ENCODE assay signal across 12 mouse cellular contexts in the genomic region with DNA sequence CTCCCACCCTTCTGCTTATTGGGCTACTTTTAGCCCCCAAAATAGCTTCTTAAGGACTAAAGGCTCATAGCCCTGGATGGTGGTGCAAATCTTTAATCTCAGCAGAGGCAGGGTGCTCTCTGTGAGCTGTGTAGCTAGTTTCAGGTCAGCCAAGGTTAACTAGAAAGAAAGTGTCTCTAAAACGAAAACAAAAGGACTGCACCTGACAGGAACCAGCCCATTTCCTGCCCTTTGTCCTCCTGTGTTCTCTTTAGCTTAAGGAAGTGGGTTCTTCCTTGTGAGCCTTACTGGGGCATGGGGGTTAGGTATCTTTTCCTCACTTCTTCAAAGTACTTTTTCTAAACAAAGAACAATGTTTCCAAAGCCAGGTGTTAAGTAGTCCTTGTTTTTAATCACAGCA. TPM values are rescaled to one million over a fixed set of nuclear protein-coding genes. Genes with fewer than 3 reads are reported as not detected.
A peak's percentile ranks its signal among the peaks of the same experiment; 100 is the strongest.
DNase-seq lines count a peak whose midpoint lies in the region; ATAC-seq lines count a peak whose summit lies in the region.
"Had no signal": no experiment of that assay in that cellular context is flagged by ENCODE, and none has a peak within 500 bp of the region (broad histone marks: within the 10 kb centered on the region; RNA-seq: fewer than 3 reads in every experiment).

No protein-coding gene starts in this region.

- WGBS in heart, embryonic 12.5 days, result 31% methylated on average over 1 of the region's 1 CpGs

- no peak overlapping the region for H3K9ac ChIP-seq in heart, embryonic 12.5 days
- H3K9ac ChIP-seq: embryonic facial prominence, embryonic 13.5 days; limb, embryonic 13.5 days had no signal

- no peaks in the 10 kb centered on the region for H3K27me3 ChIP-seq in heart, embryonic 12.5 days (replicated peaks)
- H3K27me3 ChIP-seq: embryonic facial prominence, embryonic 13.5 days; limb, embryonic 13.5 days had no signal

- DNase-seq in heart, adult 8-10 months (ENCODE audit: low spot score), result no peak
- DNase-seq in spleen, postnatal 36 days (ENCODE audit: low spot score in 2 of 2), result peak; percentile 54 to 66
- DNase-seq in spleen, adult 12 weeks (ENCODE audit: low spot score), result no peak
- DNase-seq in induced T-regulatory cell, adult 2 months (ENCODE audit: low read depth), result peak; percentile 85
- DNase-seq in thymus, postnatal 25 days, result peak; percentile 59
- DNase-seq in embryo, embryonic 11 days, result no peak
- DNase-seq in MN1 (ENCODE audit: low spot score), result no peak
- DNase-seq: kidney, postnatal 10 days; right cerebral cortex, adult 18-20 months had no signal

- H3K36me3 ChIP-seq in heart, embryonic 12.5 days, result no peaks in the 10 kb centered on the region
- H3K36me3 ChIP-seq: embryonic facial prominence, embryonic 13.5 days; limb, embryonic 13.5 days had no signal

- H3K4me1 ChIP-seq in heart, embryonic 12.5 days (replicated peaks), result peaks cover 4% of the 10 kb centered on the region
- H3K4me1 ChIP-seq: embryonic facial prominence, embryonic 13.5 days; limb, embryonic 13.5 days had no signal

- no peak for ATAC-seq in heart, embryonic 12.5 days (ENCODE audit: insufficient number of reproducible peaks, low FRiP score)

- H3K4me2 ChIP-seq in heart, embryonic 12.5 days, result no peak overlapping the region
- H3K4me2 ChIP-seq: embryonic facial prominence, embryonic 13.5 days; limb, embryonic 13.5 days had no signal

- H3K27ac ChIP-seq in heart, embryonic 12.5 days (ENCODE audit: poor library complexity, severe bottlenecking), result 0 out of 2 replicates have a peak overlapping the region, but pooled peaks have one; percentile 6
- H3K27ac ChIP-seq: embryonic facial prominence, embryonic 13.5 days; limb, embryonic 13.5 days had no signal

- no peak overlapping the region for H3K4me3 ChIP-seq in heart, embryonic 12.5 days
- H3K4me3 ChIP-seq: embryonic facial prominence, embryonic 13.5 days; limb, embryonic 13.5 days had no signal

- no peaks in the 10 kb centered on the region for H3K9me3 ChIP-seq in heart, embryonic 12.5 days (replicated peaks)
- H3K9me3 ChIP-seq: embryonic facial prominence, embryonic 13.5 days; limb, embryonic 13.5 days had no signal

RNA-seq across cellular contexts. Expression of a gene that starts 6.5 kb away (rescaled TPM):
- 108 and 116 TPM in 2 replicates for polyA plus RNA-seq in heart, embryonic 12.5 days (2016; fragmentation: Nextera tagmentation; extraction: Ambion mirVana)
- 100 to 1,000 TPM; 182 to 208 (median 195) TPM for total RNA-seq in heart, adult 8-10 months (2022)

Comparison
In these comparisons a context has a peak if more than half of its experiments do, and no peak if none do; other contexts are left out.
1. DNase-seq: peak in spleen, postnatal 36 days (2 of 2), induced T-regulatory cell, adult 2 months (single experiment) and thymus, postnatal 25 days (single experiment); none in heart, adult 8-10 months (single experiment), spleen, adult 12 weeks (single experiment), embryo, embryonic 11 days (single experiment) and MN1 (single experiment).